Mouse (Mus musculus): ENCODE results near the gene Ier3. TPM values are rescaled to one million over a fixed set of nuclear protein-coding genes. Genes with fewer than 3 reads are reported as not detected.

Gene Ier3
- polyA plus RNA-seq, 1 experiment from 2014 or later: 2.7 TPM

DNA sequence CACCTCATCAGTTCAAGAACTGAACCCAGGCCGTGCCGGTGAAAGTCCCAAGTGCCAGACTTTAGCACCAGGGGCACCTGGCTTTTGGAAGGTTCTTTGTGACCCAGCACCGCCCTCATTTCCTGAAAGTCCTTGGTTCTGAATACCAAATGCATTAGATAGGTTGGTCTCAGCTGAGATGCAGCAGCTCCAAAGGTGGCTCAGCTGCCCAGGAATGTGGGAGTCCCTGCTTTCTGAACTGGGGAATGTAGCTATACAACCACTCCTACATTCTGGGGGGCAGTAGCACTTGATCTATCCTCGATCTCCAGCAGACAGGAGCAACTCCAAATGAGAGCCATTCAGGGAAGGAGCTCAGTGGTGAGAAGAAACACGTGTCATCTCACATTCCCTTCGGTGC is 8.7 kb upstream of the Ier3 start:
- no peak for ATAC-seq (replicated peaks; ENCODE audit: insufficient number of reproducible peaks, low FRiP score, low TSS enrichment, low read depth)
- WGBS: 76% methylated on average over 6 of the region's 6 CpGs
- no peak overlapping the region for H3K4me2 ChIP-seq (ENCODE audit: low read depth, low read length)

GRCm38 (mm10) chr17:35813245-35813647 is 8.2 kb upstream of the Ier3 start:
- Histone ChIP-seq H3K4me3 (ENCODE audit: low read depth, low read length) (no peak overlapping the region), H3K36me3 (replicated peaks; ENCODE audit: control insufficient read depth, insufficient read depth, low read depth, low read length) (no peaks in the 10 kb centered on the region), H3K9ac (replicated peaks; ENCODE audit: low read length) (no peak overlapping the region), H3K27me3 (ENCODE audit: control insufficient read depth, insufficient read depth, low read length) (no peaks in the 10 kb centered on the region), H3K9me3 (replicated peaks; ENCODE audit: control insufficient read depth, low read length) (no peaks in the 10 kb centered on the region), H3K4me1 (ENCODE audit: control insufficient read depth, insufficient read depth, low read length) (peaks cover 3% of the 10 kb centered on the region; the same call in 1 of the 2 replicates), H3K27ac (replicated peaks; ENCODE audit: low read depth, low read length) (no peak overlapping the region), H3K4me2 (ENCODE audit: low read depth, low read length) (no peak overlapping the region)
- ATAC-seq (replicated peaks; ENCODE audit: insufficient number of reproducible peaks, low FRiP score, low TSS enrichment, low read depth) (no peak), DNase-seq (ENCODE audit: low spot score) (no peak)
- 75% methylated on average over 7 of the region's 7 CpGs for WGBS

More for the DNA sequence above, 8.7 kb upstream of the Ier3 start:
- no peaks in the 10 kb centered on the region for H3K36me3 ChIP-seq (replicated peaks; ENCODE audit: control insufficient read depth, insufficient read depth, low read depth, low read length)
- no peak overlapping the region for H3K4me3 ChIP-seq (ENCODE audit: low read depth, low read length)
- DNase-seq (ENCODE audit: low spot score): no peak
- H3K9me3 ChIP-seq (replicated peaks; ENCODE audit: control insufficient read depth, low read length): no peaks in the 10 kb centered on the region
- H3K4me1 ChIP-seq (ENCODE audit: control insufficient read depth, insufficient read depth, low read length): peaks cover 3% of the 10 kb centered on the region; the same call in 1 of the 2 replicates
- H3K27me3 ChIP-seq (ENCODE audit: control insufficient read depth, insufficient read depth, low read length): no peaks in the 10 kb centered on the region
- no peak overlapping the region for H3K9ac ChIP-seq (replicated peaks; ENCODE audit: low read length)
- no peak overlapping the region for H3K27ac ChIP-seq (replicated peaks; ENCODE audit: low read depth, low read length)

GRCm38 (mm10) chr17:35813653-35814052 is 7.8 kb upstream of the Ier3 start:
- DNase-seq (ENCODE audit: low spot score): no peak
- Histone ChIP-seq H3K36me3 (replicated peaks; ENCODE audit: control insufficient read depth, insufficient read depth, low read depth, low read length) (no peaks in the 10 kb centered on the region), H3K4me3 (ENCODE audit: low read depth, low read length) (no peak overlapping the region), H3K27me3 (ENCODE audit: control insufficient read depth, insufficient read depth, low read length) (no peaks in the 10 kb centered on the region), H3K9me3 (replicated peaks; ENCODE audit: control insufficient read depth, low read length) (no peaks in the 10 kb centered on the region), H3K4me1 (ENCODE audit: control insufficient read depth, insufficient read depth, low read length) (peaks cover 3% of the 10 kb centered on the region; the same call in 1 of the 2 replicates), H3K4me2 (ENCODE audit: low read depth, low read length) (no peak overlapping the region), H3K27ac (replicated peaks; ENCODE audit: low read depth, low read length) (no peak overlapping the region), H3K9ac (replicated peaks; ENCODE audit: low read length) (no peak overlapping the region)
- 79% methylated on average over 7 of the region's 7 CpGs for WGBS
- ATAC-seq (replicated peaks; ENCODE audit: insufficient number of reproducible peaks, low FRiP score, low TSS enrichment, low read depth): no peak

DNA sequence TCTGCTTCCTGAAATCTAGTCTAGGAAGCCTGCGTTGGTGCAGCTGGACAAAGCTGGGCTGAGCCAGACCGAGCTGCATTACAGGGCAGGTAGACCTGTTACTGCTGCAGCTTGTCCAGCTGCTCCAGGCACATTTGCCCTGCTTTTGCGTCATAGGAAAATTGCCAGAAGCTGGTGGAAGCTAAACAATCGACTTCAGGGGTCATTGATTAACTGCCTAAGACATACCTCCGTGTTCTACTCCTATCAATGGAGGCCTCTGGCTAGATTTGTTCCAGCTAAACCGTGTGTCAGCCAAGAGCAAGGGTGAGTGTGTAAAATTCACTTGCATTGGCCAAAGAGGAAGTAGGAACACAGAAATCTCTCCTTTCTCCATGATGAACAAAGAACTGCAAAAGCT is 6.8 kb upstream of the Ier3 start:
- no peak overlapping the region for H3K27ac ChIP-seq (replicated peaks; ENCODE audit: low read depth, low read length)
- 62% methylated on average over 6 of the region's 6 CpGs for WGBS
- H3K4me1 ChIP-seq (ENCODE audit: control insufficient read depth, insufficient read depth, low read length): peaks cover 3% of the 10 kb centered on the region; the same call in 1 of the 2 replicates
- H3K9ac ChIP-seq (replicated peaks; ENCODE audit: low read length): no peak overlapping the region
- H3K36me3 ChIP-seq (replicated peaks; ENCODE audit: control insufficient read depth, insufficient read depth, low read depth, low read length): no peaks in the 10 kb centered on the region
- DNase-seq (ENCODE audit: low spot score): no peak
- H3K4me3 ChIP-seq (ENCODE audit: low read depth, low read length): no peak overlapping the region
- no peaks in the 10 kb centered on the region for H3K9me3 ChIP-seq (replicated peaks; ENCODE audit: control insufficient read depth, low read length)
- H3K4me2 ChIP-seq (ENCODE audit: low read depth, low read length): no peak overlapping the region
- no peak for ATAC-seq (replicated peaks; ENCODE audit: insufficient number of reproducible peaks, low FRiP score, low TSS enrichment, low read depth)
- no peaks in the 10 kb centered on the region for H3K27me3 ChIP-seq (ENCODE audit: control insufficient read depth, insufficient read depth, low read length)

- Histone ChIP-seq H3K27ac (replicated peaks; ENCODE audit: low read depth, low read length) (no peak overlapping the region), H3K36me3 (replicated peaks; ENCODE audit: control insufficient read depth, insufficient read depth, low read depth, low read length) (no peaks in the 10 kb centered on the region), H3K4me2 (ENCODE audit: low read depth, low read length) (no peak overlapping the region), H3K4me3 (ENCODE audit: low read depth, low read length) (no peak overlapping the region), H3K9me3 (replicated peaks; ENCODE audit: control insufficient read depth, low read length) (no peaks in the 10 kb centered on the region), H3K9ac (replicated peaks; ENCODE audit: low read length) (no peak overlapping the region), H3K27me3 (ENCODE audit: control insufficient read depth, insufficient read depth, low read length) (no peaks in the 10 kb centered on the region), H3K4me1 (ENCODE audit: control insufficient read depth, insufficient read depth, low read length) (peaks cover 3% of the 10 kb centered on the region; the same call in 1 of the 2 replicates)
- ATAC-seq (replicated peaks; ENCODE audit: insufficient number of reproducible peaks, low FRiP score, low TSS enrichment, low read depth) (no peak), DNase-seq (ENCODE audit: low spot score) (no peak)
- 77% methylated on average over 7 of the region's 7 CpGs for WGBS
These were observed 5.6 kb upstream of the Ier3 start for GRCm38 (mm10) chr17:35815836-35816235.

DNA sequence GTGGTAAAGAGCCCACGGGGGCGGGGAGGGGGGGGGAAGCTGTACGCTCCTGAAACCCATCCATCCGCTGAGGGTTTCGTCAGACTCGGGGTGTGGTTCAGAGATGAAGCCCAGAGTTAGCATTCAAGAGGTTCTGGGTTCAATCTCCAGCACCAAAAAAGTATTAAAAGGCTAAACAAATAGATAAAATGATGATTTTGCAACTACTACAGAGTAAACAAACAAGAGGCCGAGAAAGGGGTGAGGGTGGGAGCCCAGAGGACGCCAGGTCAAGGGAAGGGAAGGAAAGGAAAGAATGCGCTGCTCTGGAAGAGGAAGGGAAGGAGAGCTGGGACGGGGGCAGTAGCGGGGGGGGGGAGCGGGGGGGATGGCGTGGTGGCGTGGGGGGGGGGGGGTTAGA is 4.8 kb upstream of the Ier3 start:
- Histone ChIP-seq H3K4me2 (ENCODE audit: low read depth, low read length) (no peak overlapping the region), H3K4me3 (ENCODE audit: low read depth, low read length) (no peak overlapping the region), H3K9ac (replicated peaks; ENCODE audit: low read length) (no peak overlapping the region), H3K27me3 (ENCODE audit: control insufficient read depth, insufficient read depth, low read length) (no peaks in the 10 kb centered on the region; the same call in 1 of the 2 replicates), H3K27ac (replicated peaks; ENCODE audit: low read depth, low read length) (no peak overlapping the region), H3K36me3 (replicated peaks; ENCODE audit: control insufficient read depth, insufficient read depth, low read depth, low read length) (no peaks in the 10 kb centered on the region), H3K9me3 (replicated peaks; ENCODE audit: control insufficient read depth, low read length) (no peaks in the 10 kb centered on the region), H3K4me1 (ENCODE audit: control insufficient read depth, insufficient read depth, low read length) (peaks cover 3% of the 10 kb centered on the region; the same call in 1 of the 2 replicates)
- WGBS: 43% methylated on average over 7 of the region's 14 CpGs
- ATAC-seq (replicated peaks; ENCODE audit: insufficient number of reproducible peaks, low FRiP score, low TSS enrichment, low read depth) (no peak), DNase-seq (ENCODE audit: low spot score) (no peak)

DNA sequence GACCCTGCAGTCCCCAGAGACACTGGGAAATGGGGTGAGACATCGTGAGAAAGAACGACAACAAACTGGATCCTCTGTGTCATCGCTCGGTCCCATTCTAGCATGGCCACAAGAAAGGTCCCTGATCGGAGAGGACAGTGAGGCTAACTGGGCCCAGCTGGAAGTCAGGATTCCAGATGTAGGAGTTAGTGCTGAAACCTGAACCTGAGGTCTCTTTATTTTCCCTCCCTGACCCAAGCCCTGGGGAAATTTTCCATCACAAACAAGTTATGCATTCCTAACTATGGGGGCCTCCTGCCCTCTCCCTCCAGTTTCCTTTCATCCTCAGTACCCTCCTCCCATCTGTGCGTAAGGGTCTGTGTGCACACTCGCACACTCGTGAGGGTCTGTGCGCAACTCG is 4.3 kb upstream of the Ier3 start:
- no peak for ATAC-seq (replicated peaks; ENCODE audit: insufficient number of reproducible peaks, low FRiP score, low TSS enrichment, low read depth)
- no peaks in the 10 kb centered on the region for H3K36me3 ChIP-seq (replicated peaks; ENCODE audit: control insufficient read depth, insufficient read depth, low read depth, low read length)
- peaks cover 6% of the 10 kb centered on the region for H3K4me1 ChIP-seq (ENCODE audit: control insufficient read depth, insufficient read depth, low read length)
- 19% methylated on average over 10 of the region's 10 CpGs for WGBS
- no peak overlapping the region; the same call in 1 of the 2 replicates for H3K9ac ChIP-seq (replicated peaks; ENCODE audit: low read length)
- 0 out of 2 replicates have a peak overlapping the region, but pooled peaks have one; percentile 20 for H3K27ac ChIP-seq (replicated peaks; ENCODE audit: low read depth, low read length)
- 0 out of 2 replicates have a peak overlapping the region, but pooled peaks have one; percentile 25 for H3K4me2 ChIP-seq (ENCODE audit: low read depth, low read length)
- peak; percentile 76 for DNase-seq (ENCODE audit: low spot score)
- H3K9me3 ChIP-seq (replicated peaks; ENCODE audit: control insufficient read depth, low read length): no peaks in the 10 kb centered on the region
- no peak overlapping the region for H3K4me3 ChIP-seq (ENCODE audit: low read depth, low read length)
- H3K27me3 ChIP-seq (ENCODE audit: control insufficient read depth, insufficient read depth, low read length): no peaks in the 10 kb centered on the region; the same call in 1 of the 2 replicates

- ATAC-seq (replicated peaks; ENCODE audit: insufficient number of reproducible peaks, low FRiP score, low TSS enrichment, low read depth): no peak
- 79% methylated on average over 5 of the region's 5 CpGs for WGBS
- Histone ChIP-seq H3K9me3 (replicated peaks; ENCODE audit: control insufficient read depth, low read length) (no peaks in the 10 kb centered on the region), H3K36me3 (replicated peaks; ENCODE audit: control insufficient read depth, insufficient read depth, low read depth, low read length) (no peaks in the 10 kb centered on the region), H3K4me3 (ENCODE audit: low read depth, low read length) (no peak overlapping the region), H3K27ac (replicated peaks; ENCODE audit: low read depth, low read length) (no peak overlapping the region), H3K4me1 (ENCODE audit: control insufficient read depth, insufficient read depth, low read length) (peaks cover 6% of the 10 kb centered on the region), H3K9ac (replicated peaks; ENCODE audit: low read length) (no peak overlapping the region), H3K27me3 (ENCODE audit: control insufficient read depth, insufficient read depth, low read length) (no peaks in the 10 kb centered on the region; the same call in 1 of the 2 replicates), H3K4me2 (ENCODE audit: low read depth, low read length) (no peak overlapping the region)
- no peak for DNase-seq (ENCODE audit: low spot score)
These were observed 1.4 kb upstream of the Ier3 start for GRCm38 (mm10) chr17:35820111-35820510.

Data from embryonic facial prominence, embryonic 11.5 days (tissue).